Mouse (Mus musculus) adrenal gland (tissue): ENCODE results near the gene Pzp.

Experiments
- intact Hi-C: fragments of 180-260 bp; cut with DNase I; formaldehyde crosslinking; loops from one replicate; pipeline ENCODE4 v1.15.1; 2025

Gene Pzp

GRCm38 (mm10) chr6:128479463-128480454 lies 46.8 kb downstream of the Pzp start:
- intact Hi-C loops: loop anchor here (5.0 kb wide), 1 partner anchor 32 kb away; no protein-coding TSS in a partner anchor

GRCm38 (mm10) chr6:128477495-128477894 lies 49.0 kb downstream of the Pzp start:
- intact Hi-C loops: loop anchor here (2.0 kb wide), 1 partner anchor 93 kb away; no protein-coding TSS in a partner anchor

GRCm38 (mm10) chr6:128474112-128474511 lies 52.4 kb downstream of the Pzp start:
- intact Hi-C loops: no loop called here

GRCm38 (mm10) chr6:128469451-128469850 lies 57.1 kb downstream of the Pzp start:
- intact Hi-C loops: no loop called here

GRCm38 (mm10) chr6:128467298-128467697 lies 59.2 kb downstream of the Pzp start:
- intact Hi-C loops: loop anchor here (2.0 kb wide), 1 partner anchor 20 kb away; no protein-coding TSS in a partner anchor

- intact Hi-C loops: loop anchor here (2.0 kb wide), 1 partner anchor 20 kb away; no protein-coding TSS in a partner anchor
Measured at GRCm38 (mm10) chr6:128466563-128466962, 60.0 kb downstream of the Pzp start.

- intact Hi-C loops: loop anchor here (2.0 kb wide), 1 partner anchor 19 kb away; no protein-coding TSS in a partner anchor
Measured at GRCm38 (mm10) chr6:128466043-128466442, 60.5 kb downstream of the Pzp start.

- intact Hi-C loops: no loop called here
Measured at GRCm38 (mm10) chr6:128464996-128465395, 61.5 kb downstream of the Pzp start.

GRCm38 (mm10) chr6:128461606-128462005 lies 64.9 kb downstream of the Pzp start:
- intact Hi-C loops: no loop called here

GRCm38 (mm10) chr6:128460729-128461503 lies 65.6 kb downstream of the Pzp start:
- intact Hi-C loops: no loop called here

- intact Hi-C loops: no loop called here
Measured at GRCm38 (mm10) chr6:128460321-128460720, 66.2 kb downstream of the Pzp start.

GRCm38 (mm10) chr6:128457186-128457585 lies 69.3 kb downstream of the Pzp start:
- intact Hi-C loops: no loop called here

- intact Hi-C loops: no loop called here
Measured at GRCm38 (mm10) chr6:128455835-128456605, 70.5 kb downstream of the Pzp start.

GRCm38 (mm10) chr6:128447063-128447462 lies 79.5 kb downstream of the Pzp start:
- intact Hi-C loops: loop anchor here (2.0 to 5.0 kb wide), 2 partner anchors 20 to 35 kb away; no protein-coding TSS in a partner anchor

- intact Hi-C loops: loop anchor here (2.0 to 5.0 kb wide), 2 partner anchors 21 to 36 kb away; no protein-coding TSS in a partner anchor
Measured at GRCm38 (mm10) chr6:128445761-128446535, 80.6 kb downstream of the Pzp start.

GRCm38 (mm10) chr6:128440238-128440637 lies 86.3 kb downstream of the Pzp start:
- intact Hi-C loops: no loop called here

GRCm38 (mm10) chr6:128438871-128439341 lies 87.6 kb downstream of the Pzp start:
- intact Hi-C loops: no loop called here

GRCm38 (mm10) chr6:128438317-128438870 lies 88.1 kb downstream of the Pzp start, which contains the start of gene Fkbp4:
TSS of gene Fkbp4 (minus strand) at chr6:128438677.
- intact Hi-C loops: no loop called here

- intact Hi-C loops: no loop called here
Measured at GRCm38 (mm10) chr6:128437731-128438316, 88.7 kb downstream of the Pzp start.
